Mouse (Mus musculus) hindbrain, embryonic 12.5 days (tissue): ENCODE measurements around the gene Agfg1. TPM values are rescaled to one million over a fixed set of nuclear protein-coding genes. Genes with fewer than 3 reads are reported as not detected.
"Not testable (repeated sequence)": the region's sequence is repeated elsewhere in the genome, so short reads cannot be mapped to it uniquely, and the experiment has no call there.

ENCODE experiments used
- ATAC-seq: fragments of 200-750 bp; cut with Nextera tagmentation; 2 replicates; pipeline ENCODE4 v1.8.0; 2017; ENCODE audit warnings: moderate TSS enrichment; ENCODE audit not compliant: low FRiP score
- H3K27ac ChIP-seq: fragments of 300-500 bp; sonication (generic); 2 replicates; pipeline ENCODE4 v1.5.1; 2016; ENCODE audit warnings: mild to moderate bottlenecking
- H3K27me3 ChIP-seq: fragments of 300-500 bp; sonication (generic); 2 replicates; pipeline ENCODE4 v1.6.1; 2016; ENCODE audit warnings: mild to moderate bottlenecking
- H3K36me3 ChIP-seq: fragments of 300-500 bp; sonication (generic); 2 replicates; pipeline ENCODE4 v1.6.1; 2016; ENCODE audit warnings: mild to moderate bottlenecking
- H3K4me1 ChIP-seq: fragments of 300-500 bp; sonication (generic); 2 replicates; pipeline ENCODE4 v1.6.1; 2016
- H3K4me2 ChIP-seq: fragments of 300-500 bp; sonication (generic); replicated peaks from 2 replicates; pipeline ENCODE4 v1.6.1; 2016; ENCODE audit warnings: mild to moderate bottlenecking
- H3K4me3 ChIP-seq: fragments of 300-500 bp; sonication (generic); 2 replicates; pipeline ENCODE4 v1.5.1; 2016; ENCODE audit warnings: mild to moderate bottlenecking
- H3K9ac ChIP-seq: fragments of 300-500 bp; sonication (generic); 2 replicates; pipeline ENCODE4 v1.6.1; 2016; ENCODE audit warnings: mild to moderate bottlenecking, moderate library complexity
- H3K9me3 ChIP-seq: fragments of 300-500 bp; sonication (generic); replicated peaks from 2 replicates; pipeline ENCODE4 v1.6.1; 2016; ENCODE audit warnings: mild to moderate bottlenecking
- WGBS: fragments of 180-500 bp; shearing (Covaris S2); methylation state at CpG from one replicate; pipeline ENCODE4 v1.1.7; 2016; 5-methylcytosine and 5-hydroxymethylcytosine counted together
- polyA plus RNA-seq: library from polyadenylated mRNA; unstranded; fragments of >200 nt; fragmentation: Nextera tagmentation; extraction: Ambion mirVana; gene quantifications from 2 replicates; pipeline ENCODE4 v1.2.1, GENCODE M21; 2016

Agfg1 gene
- polyA plus RNA-seq, 1 experiment from 2014 or later: 49.4 TPM

- 96% methylated on average over 4 of the region's 4 CpGs for WGBS
- no peak overlapping the region for H3K27ac ChIP-seq
- H3K4me3 ChIP-seq: no peak overlapping the region
- H3K4me1 ChIP-seq: no peaks in the 10 kb centered on the region
- peaks cover 3% of the 10 kb centered on the region; the same call in 1 of the 2 replicates for H3K36me3 ChIP-seq
- no peaks in the 10 kb centered on the region for H3K9me3 ChIP-seq
- ATAC-seq: no peak
- H3K4me2 ChIP-seq: no peak overlapping the region
- no peak overlapping the region for H3K9ac ChIP-seq
- no peaks in the 10 kb centered on the region for H3K27me3 ChIP-seq
Measured at GRCm38 (mm10) chr1:82860391-82860790, 21.1 kb downstream of the Agfg1 start.

- Histone ChIP-seq H3K4me2 (no peak overlapping the region), H3K36me3 (peaks cover 14% of the 10 kb centered on the region), H3K9me3 (no peaks in the 10 kb centered on the region), H3K27me3 (no peaks in the 10 kb centered on the region), H3K9ac (no peak overlapping the region), H3K4me3 (no peak overlapping the region), H3K4me1 (no peaks in the 10 kb centered on the region), H3K27ac (no peak overlapping the region)
- WGBS: 83% methylated on average over 3 of the region's 3 CpGs
- ATAC-seq: no peak
Measured at GRCm38 (mm10) chr1:82870202-82870601, 30.9 kb downstream of the Agfg1 start.

GRCm38 (mm10) chr1:82879172-82879571, 39.9 kb downstream of the Agfg1 start:
- H3K4me3 ChIP-seq: no peak overlapping the region
- WGBS: 92% methylated on average over 2 of the region's 2 CpGs
- H3K9ac ChIP-seq: no peak overlapping the region
- H3K36me3 ChIP-seq: peaks cover 27% of the 10 kb centered on the region
- H3K4me2 ChIP-seq: no peak overlapping the region
- ATAC-seq: no peak
- H3K9me3 ChIP-seq: no peaks in the 10 kb centered on the region
- H3K27ac ChIP-seq: no peak overlapping the region
- H3K27me3 ChIP-seq: no peaks in the 10 kb centered on the region
- no peaks in the 10 kb centered on the region for H3K4me1 ChIP-seq

GRCm38 (mm10) chr1:82880196-82880595, 40.9 kb downstream of the Agfg1 start:
- Histone ChIP-seq H3K4me2 (no peak overlapping the region), H3K4me3 (no peak overlapping the region), H3K4me1 (no peaks in the 10 kb centered on the region), H3K36me3 (peaks cover 31% of the 10 kb centered on the region), H3K27me3 (no peaks in the 10 kb centered on the region), H3K9ac (no peak overlapping the region), H3K9me3 (no peaks in the 10 kb centered on the region), H3K27ac (no peak overlapping the region)
- WGBS: 74% methylated on average over 8 of the region's 8 CpGs
- no peak for ATAC-seq

- Histone ChIP-seq H3K9ac (no peak overlapping the region), H3K4me2 (no peak overlapping the region), H3K27ac (no peak overlapping the region), H3K4me1 (no peaks in the 10 kb centered on the region), H3K36me3 (peaks cover 24% of the 10 kb centered on the region), H3K9me3 (no peaks in the 10 kb centered on the region), H3K4me3 (no peak overlapping the region), H3K27me3 (no peaks in the 10 kb centered on the region)
- ATAC-seq: no peak
- 95% methylated on average over 7 of the region's 7 CpGs for WGBS
Measured at GRCm38 (mm10) chr1:82893269-82893668, 54.0 kb downstream of the Agfg1 start.

- no peak overlapping the region for H3K4me3 ChIP-seq
- H3K9me3 ChIP-seq: no peaks in the 10 kb centered on the region
- no peak overlapping the region for H3K9ac ChIP-seq
- no peaks in the 10 kb centered on the region for H3K27me3 ChIP-seq
- no peak for ATAC-seq
- peaks cover 22% of the 10 kb centered on the region for H3K36me3 ChIP-seq
- no peak overlapping the region for H3K27ac ChIP-seq
- no peak overlapping the region for H3K4me2 ChIP-seq
- H3K4me1 ChIP-seq: no peaks in the 10 kb centered on the region
- 89% methylated on average over 1 of the region's 1 CpGs for WGBS
Measured at GRCm38 (mm10) chr1:82900567-82900966, 61.3 kb downstream of the Agfg1 start.

GRCm38 (mm10) chr1:82901201-82901600, 61.9 kb downstream of the Agfg1 start:
- H3K27ac ChIP-seq: no peak overlapping the region
- H3K27me3 ChIP-seq: no peaks in the 10 kb centered on the region
- H3K4me1 ChIP-seq: no peaks in the 10 kb centered on the region
- H3K9me3 ChIP-seq: no peaks in the 10 kb centered on the region
- no peak for ATAC-seq
- H3K4me3 ChIP-seq: no peak overlapping the region
- H3K9ac ChIP-seq: no peak overlapping the region
- 92% methylated on average over 3 of the region's 3 CpGs for WGBS
- no peak overlapping the region for H3K4me2 ChIP-seq
- peaks cover 22% of the 10 kb centered on the region for H3K36me3 ChIP-seq

- Histone ChIP-seq H3K4me3 (no peak overlapping the region), H3K9ac (no peak overlapping the region), H3K9me3 (no peaks in the 10 kb centered on the region), H3K4me2 (no peak overlapping the region), H3K4me1 (no peaks in the 10 kb centered on the region), H3K36me3 (peaks cover 13% of the 10 kb centered on the region), H3K27me3 (no peaks in the 10 kb centered on the region), H3K27ac (no peak overlapping the region)
- WGBS: 58% methylated on average over 3 of the region's 3 CpGs
- peak; percentile 39; the same call in 1 of the 2 replicates for ATAC-seq
Measured at GRCm38 (mm10) chr1:82905886-82906285, 66.6 kb downstream of the Agfg1 start.

GRCm38 (mm10) chr1:82913025-82913424, 73.7 kb downstream of the Agfg1 start, which contains the start of gene A030005L19Rik:
TSS of gene A030005L19Rik (plus strand) at chr1:82913325.
- Histone ChIP-seq H3K9me3 (no peaks in the 10 kb centered on the region), H3K9ac (no peak within 1 kb of the TSS), H3K4me2 (no peak within 1 kb of the TSS), H3K36me3 (no peaks in the 10 kb centered on the region), H3K27me3 (no peaks in the 10 kb centered on the region), H3K4me1 (no peaks in the 10 kb centered on the region), H3K27ac (no peak within 1 kb of the TSS), H3K4me3 (no peak within 1 kb of the TSS)
- no peak for ATAC-seq
- 91% methylated on average over 3 of the region's 3 CpGs for WGBS

GRCm38 (mm10) chr1:82913434-82913833, 74.2 kb downstream of the Agfg1 start:
- WGBS: 100% methylated on average over 3 of the region's 5 CpGs

GRCm38 (mm10) chr1:82924650-82925049, 85.4 kb downstream of the Agfg1 start, which contains the start of gene A030014E15Rik:
TSS of gene A030014E15Rik (plus strand) at chr1:82924917.
- Histone ChIP-seq H3K9ac (no peak within 1 kb of the TSS), H3K4me3 (no peak within 1 kb of the TSS), H3K27ac (no peak within 1 kb of the TSS), H3K27me3 (no peaks in the 10 kb centered on the region), H3K4me2 (no peak within 1 kb of the TSS), H3K36me3 (no peaks in the 10 kb centered on the region), H3K4me1 (no peaks in the 10 kb centered on the region), H3K9me3 (0 out of 2 replicates have a peak, but pooled peaks cover 3% of the 10 kb centered on the region)
- no peak for ATAC-seq
- 89% methylated on average over 6 of the region's 6 CpGs for WGBS

More at GRCm38 (mm10) chr1:82913434-82913833, 74.2 kb downstream of the Agfg1 start:
- not testable (repeated sequence) for H3K27me3 ChIP-seq, H3K4me2 ChIP-seq, H3K27ac ChIP-seq, H3K4me3 ChIP-seq, H3K4me1 ChIP-seq, H3K9me3 ChIP-seq, ATAC-seq, H3K9ac ChIP-seq, H3K36me3 ChIP-seq

- H3K4me2 ChIP-seq, H3K27ac ChIP-seq, H3K4me3 ChIP-seq, H3K9ac ChIP-seq, ATAC-seq, H3K4me1 ChIP-seq, H3K9me3 ChIP-seq, H3K36me3 ChIP-seq, H3K27me3 ChIP-seq: not testable (repeated sequence)
- 81% methylated on average over 1 of the region's 3 CpGs for WGBS
Measured at GRCm38 (mm10) chr1:82930558-82930957, 91.3 kb downstream of the Agfg1 start.

- H3K9ac ChIP-seq, H3K27ac ChIP-seq, H3K4me2 ChIP-seq, H3K4me3 ChIP-seq, ATAC-seq, H3K36me3 ChIP-seq, H3K27me3 ChIP-seq, H3K4me1 ChIP-seq, H3K9me3 ChIP-seq: not testable (repeated sequence)
- WGBS: no CpG with 5 or more reads among the region's 6 CpGs
Measured at GRCm38 (mm10) chr1:82931326-82931725, 92.0 kb downstream of the Agfg1 start, which contains the start of gene Gm6217. TSS of gene Gm6217 (minus strand) at chr1:82931399.
